Mouse (Mus musculus): ENCODE results near the gene Galp. TPM values are rescaled to one million over a fixed set of nuclear protein-coding genes. Genes with fewer than 3 reads are reported as not detected.
"Not testable (repeated sequence)": the region's sequence is repeated elsewhere in the genome, so short reads cannot be mapped to it uniquely, and the experiment has no call there.

Gene Galp
- polyA plus RNA-seq, 1 experiment from 2014 or later, result not detected

DNA sequence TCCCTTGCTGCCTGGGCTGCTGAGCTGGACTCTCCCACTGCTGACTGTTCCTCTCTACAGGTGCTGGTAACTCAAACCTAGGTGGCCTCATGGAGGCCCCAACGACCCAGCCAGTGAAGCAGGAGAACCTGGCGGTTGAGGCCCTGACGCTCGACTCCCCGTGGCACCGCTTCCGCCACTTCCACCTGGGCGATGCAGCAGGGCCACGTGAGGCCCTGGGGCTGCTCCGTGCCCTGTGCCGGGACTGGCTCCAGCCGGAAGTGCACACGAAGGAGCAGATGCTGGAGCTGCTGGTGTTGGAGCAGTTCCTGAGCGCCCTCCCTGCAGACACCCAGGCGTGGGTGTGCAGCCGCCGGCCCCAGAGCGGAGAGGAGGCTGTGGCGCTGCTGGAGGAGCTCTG, 13.1 kb upstream of the Galp start:
- Histone ChIP-seq H3K27me3 (no peaks in the 10 kb centered on the region), H3K4me3 (replicated peaks) (no peak overlapping the region), H3K9ac (replicated peaks) (no peak overlapping the region), H3K4me2 (replicated peaks) (no peak overlapping the region), H3K27ac (no peak overlapping the region), H3K4me1 (replicated peaks) (no peaks in the 10 kb centered on the region), H3K9me3 (no peaks in the 10 kb centered on the region), H3K36me3 (peaks cover 71% of the 10 kb centered on the region)
- 93% methylated on average over 19 of the region's 19 CpGs for WGBS
- peak; percentile 22; the same call in 1 of the 2 replicates for ATAC-seq

DNA sequence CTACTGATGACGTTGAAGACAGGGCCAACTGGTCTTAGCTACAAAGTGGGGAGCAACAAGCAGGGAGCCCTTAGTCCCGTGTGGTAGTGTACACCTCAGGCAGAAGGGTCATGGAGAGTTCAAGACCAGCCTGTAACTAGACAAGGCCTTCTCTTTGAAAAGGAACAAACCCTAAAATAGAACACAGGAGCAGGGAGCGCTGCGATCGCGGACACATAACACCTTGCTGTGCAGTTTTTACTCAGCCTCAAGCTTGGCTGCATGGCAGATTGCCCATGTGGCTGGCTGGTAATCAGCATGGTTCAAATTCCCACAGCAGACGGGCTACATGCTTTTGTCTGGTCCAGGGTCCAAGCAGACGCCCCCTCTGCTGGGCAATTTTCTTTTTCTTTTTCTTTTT, 12.4 kb upstream of the Galp start:
- Histone ChIP-seq H3K27ac (no peak overlapping the region), H3K9me3 (no peaks in the 10 kb centered on the region), H3K9ac (replicated peaks) (no peak overlapping the region), H3K4me3 (replicated peaks) (no peak overlapping the region), H3K4me2 (replicated peaks) (no peak overlapping the region), H3K27me3 (no peaks in the 10 kb centered on the region), H3K36me3 (peaks cover 74% of the 10 kb centered on the region), H3K4me1 (replicated peaks) (no peaks in the 10 kb centered on the region)
- 93% methylated on average over 8 of the region's 8 CpGs for WGBS
- ATAC-seq, result no peak

DNA sequence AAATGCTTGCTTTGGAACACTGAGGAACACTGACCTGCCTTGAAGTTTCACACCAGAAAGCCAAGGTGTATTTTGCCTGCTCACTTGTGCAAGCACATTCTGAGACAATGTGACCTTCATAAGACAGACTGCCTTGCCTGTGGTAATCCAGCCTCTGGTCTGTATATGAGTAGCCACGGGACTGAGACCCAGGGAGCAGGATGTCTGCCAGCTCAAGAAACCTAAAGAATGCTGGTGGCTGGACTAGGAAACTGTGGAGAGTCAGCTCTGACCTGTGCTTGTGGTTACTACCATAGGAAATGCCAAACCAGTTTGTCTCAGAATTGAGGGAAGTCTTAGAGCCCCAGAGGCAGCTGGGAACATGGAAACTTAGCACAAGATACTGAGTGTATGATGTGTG, 11.5 kb upstream of the Galp start:
- Histone ChIP-seq H3K4me2 (replicated peaks) (no peak overlapping the region), H3K27ac (no peak overlapping the region), H3K27me3 (no peaks in the 10 kb centered on the region), H3K4me1 (replicated peaks) (no peaks in the 10 kb centered on the region), H3K36me3 (peaks cover 76% of the 10 kb centered on the region), H3K4me3 (replicated peaks) (no peak overlapping the region), H3K9ac (replicated peaks) (no peak overlapping the region), H3K9me3 (no peaks in the 10 kb centered on the region)
- WGBS, result 100% methylated on average over 1 of the region's 1 CpGs
- ATAC-seq, result no peak

DNA sequence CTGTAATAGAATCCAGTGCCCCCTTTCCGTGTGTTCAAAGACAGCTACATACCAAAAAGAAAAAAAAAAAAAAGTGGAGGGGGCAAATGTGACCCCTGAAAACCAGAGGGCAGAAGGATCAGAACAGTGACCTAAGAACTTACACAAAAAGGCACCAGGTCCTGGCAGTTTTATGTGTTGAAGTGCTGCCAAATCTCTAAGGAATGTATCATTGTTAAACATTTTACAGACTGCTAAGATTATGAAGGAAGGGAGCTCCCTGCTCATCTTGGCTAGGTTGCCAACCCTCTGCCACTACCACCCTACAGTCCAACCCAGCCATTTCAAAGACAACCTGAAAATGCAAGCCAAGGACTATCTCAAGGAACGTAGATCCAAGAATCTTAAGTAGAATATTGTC, 10.7 kb upstream of the Galp start:
- H3K4me2 ChIP-seq (replicated peaks), result no peak overlapping the region
- no peak for ATAC-seq
- H3K4me3 ChIP-seq (replicated peaks), result no peak overlapping the region
- peaks cover 75% of the 10 kb centered on the region for H3K36me3 ChIP-seq
- no peaks in the 10 kb centered on the region for H3K4me1 ChIP-seq (replicated peaks)
- H3K27ac ChIP-seq, result no peak overlapping the region
- WGBS, result 98% methylated on average over 2 of the region's 2 CpGs
- no peaks in the 10 kb centered on the region for H3K9me3 ChIP-seq
- H3K9ac ChIP-seq (replicated peaks), result no peak overlapping the region
- no peaks in the 10 kb centered on the region for H3K27me3 ChIP-seq

DNA sequence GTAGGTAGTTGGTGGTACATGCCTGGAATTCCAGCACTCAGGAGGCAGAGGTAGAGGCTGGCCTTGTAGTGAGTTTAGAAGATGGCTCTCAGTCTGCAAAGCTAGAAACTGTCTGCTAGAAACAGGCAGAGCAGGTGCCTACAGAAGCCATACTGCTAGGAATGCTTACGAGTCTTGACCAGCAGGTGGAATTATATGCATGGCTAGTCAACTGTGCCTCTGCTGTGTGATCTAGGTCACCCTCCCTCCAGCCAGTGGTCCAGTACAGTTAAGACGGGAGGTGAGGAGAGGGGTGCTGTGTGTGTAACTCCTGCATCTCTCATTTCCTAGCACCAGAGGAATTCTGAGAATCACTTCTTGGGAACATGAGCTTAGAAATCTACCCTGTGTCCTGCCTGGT, 10.1 kb upstream of the Galp start:
- Histone ChIP-seq H3K36me3 (peaks cover 75% of the 10 kb centered on the region), H3K9ac (replicated peaks) (no peak overlapping the region), H3K27me3 (no peaks in the 10 kb centered on the region), H3K9me3 (no peaks in the 10 kb centered on the region), H3K4me3 (replicated peaks) (no peak overlapping the region), H3K4me2 (replicated peaks) (no peak overlapping the region), H3K4me1 (replicated peaks) (no peaks in the 10 kb centered on the region), H3K27ac (no peak overlapping the region)
- no peak for ATAC-seq
- 71% methylated on average over 2 of the region's 2 CpGs for WGBS

DNA sequence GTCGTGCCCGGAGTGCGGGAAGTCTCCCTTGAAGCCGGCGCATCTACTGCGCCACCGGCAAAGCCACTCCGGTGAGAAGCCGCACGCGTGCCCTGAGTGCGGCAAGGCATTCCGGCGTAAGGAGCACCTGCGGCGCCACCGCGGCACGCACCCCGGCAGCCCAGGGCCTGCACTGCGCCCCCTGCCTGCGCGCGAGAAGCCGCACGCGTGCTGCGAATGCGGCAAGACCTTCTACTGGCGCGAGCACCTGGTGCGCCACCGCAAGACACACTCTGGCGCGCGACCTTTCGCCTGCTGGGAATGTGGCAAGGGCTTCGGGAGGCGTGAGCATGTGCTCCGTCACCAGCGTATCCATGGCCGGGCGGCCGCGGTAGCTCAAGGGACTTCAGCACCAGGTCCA, 7.3 kb upstream of the Galp start:
- no peak overlapping the region for H3K4me2 ChIP-seq (replicated peaks)
- 41% methylated on average over 44 of the region's 45 CpGs for whole genome bisulfite sequencing
- H3K27ac ChIP-seq, result no peak overlapping the region
- H3K4me1 ChIP-seq (replicated peaks), result no peaks in the 10 kb centered on the region
- H3K9me3 ChIP-seq, result no peaks in the 10 kb centered on the region
- no peaks in the 10 kb centered on the region for H3K27me3 ChIP-seq
- no peak overlapping the region for H3K9ac ChIP-seq (replicated peaks)
- H3K4me3 ChIP-seq (replicated peaks), result no peak overlapping the region
- peaks cover 61% of the 10 kb centered on the region for H3K36me3 ChIP-seq
- ATAC-seq, result no peak

DNA sequence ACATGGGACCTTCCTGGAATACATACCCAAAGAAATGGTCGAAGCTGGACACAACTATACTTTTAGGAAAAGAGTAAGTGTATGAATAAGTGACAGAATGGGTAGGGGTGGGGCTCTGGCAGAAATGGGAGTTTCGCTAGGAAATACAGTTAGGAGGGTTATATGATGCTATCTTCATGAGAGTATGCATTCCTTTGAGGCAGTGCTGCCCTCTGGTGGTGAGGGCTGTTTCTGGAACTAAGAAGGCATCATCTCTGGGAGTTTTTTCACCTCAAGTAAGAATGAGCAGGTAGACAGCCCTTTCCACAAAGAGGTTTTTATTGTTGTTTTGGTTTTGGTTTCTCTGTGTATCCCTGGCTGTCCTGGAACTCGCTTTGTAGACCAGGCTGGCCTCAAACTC, 5.5 kb upstream of the Galp start:
- Histone ChIP-seq H3K9ac (replicated peaks) (no peak overlapping the region), H3K27ac (no peak overlapping the region), H3K4me1 (replicated peaks) (no peaks in the 10 kb centered on the region), H3K27me3 (no peaks in the 10 kb centered on the region), H3K36me3 (peaks cover 44% of the 10 kb centered on the region), H3K4me3 (replicated peaks) (no peak overlapping the region), H3K4me2 (replicated peaks) (no peak overlapping the region), H3K9me3 (no peaks in the 10 kb centered on the region)
- 59% methylated on average over 3 of the region's 3 CpGs for WGBS
- no peak for ATAC-seq

DNA sequence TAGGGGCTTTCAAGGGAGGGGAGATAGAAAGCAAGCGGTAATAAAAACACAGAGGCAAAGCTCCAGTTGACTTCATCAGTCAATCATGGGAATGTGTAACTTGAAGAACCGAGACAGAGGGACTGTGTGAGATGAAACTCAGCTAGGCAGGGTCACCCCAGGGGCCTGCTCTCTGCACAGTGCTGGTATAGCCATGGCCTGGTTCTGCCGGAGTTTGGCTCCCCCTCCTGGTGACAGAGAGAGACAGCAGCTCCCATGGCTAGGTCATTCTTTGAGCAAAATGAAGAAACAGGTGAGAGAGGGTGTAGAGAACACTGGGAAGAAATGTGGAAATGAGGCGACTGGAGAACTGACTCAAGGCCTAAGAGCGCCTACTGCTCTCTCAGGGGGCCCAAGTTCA, 2.8 kb upstream of the Galp start:
- Histone ChIP-seq H3K4me2 (replicated peaks) (no peak overlapping the region), H3K4me3 (replicated peaks) (no peak overlapping the region), H3K9me3 (no peaks in the 10 kb centered on the region), H3K27me3 (no peaks in the 10 kb centered on the region), H3K9ac (replicated peaks) (no peak overlapping the region), H3K4me1 (replicated peaks) (no peaks in the 10 kb centered on the region), H3K27ac (no peak overlapping the region), H3K36me3 (peaks cover 17% of the 10 kb centered on the region)
- 19% methylated on average over 5 of the region's 5 CpGs for WGBS
- peak; percentile 88 for ATAC-seq

DNA sequence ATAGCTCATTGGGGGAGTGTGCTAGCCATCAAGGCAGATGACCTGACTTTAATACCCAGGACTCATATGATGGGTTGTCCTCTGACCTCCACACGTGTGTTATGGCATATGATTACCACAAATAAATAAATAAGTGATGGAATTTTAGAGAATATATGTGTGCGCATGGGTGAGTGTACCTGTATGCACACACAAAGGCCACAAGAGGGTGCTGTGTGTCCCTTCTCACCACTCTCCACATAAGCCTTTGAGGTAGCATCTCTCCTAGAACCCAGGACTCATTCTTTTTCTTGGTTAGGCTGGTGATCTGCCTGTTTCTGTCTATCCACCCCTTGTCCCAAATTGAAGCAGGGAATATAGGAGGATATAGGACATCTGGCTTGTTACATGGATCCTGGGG, 1.1 kb upstream of the Galp start:
- no peak overlapping the region for H3K9ac ChIP-seq (replicated peaks)
- 41% methylated on average over 2 of the region's 2 CpGs for WGBS
- H3K4me2 ChIP-seq (replicated peaks), result no peak overlapping the region
- H3K4me1 ChIP-seq (replicated peaks), result no peaks in the 10 kb centered on the region
- ATAC-seq, result no peak
- H3K36me3 ChIP-seq, result peaks cover under 1% of the 10 kb centered on the region
- no peaks in the 10 kb centered on the region for H3K27me3 ChIP-seq
- no peaks in the 10 kb centered on the region for H3K9me3 ChIP-seq
- no peak overlapping the region for H3K4me3 ChIP-seq (replicated peaks)
- H3K27ac ChIP-seq, result no peak overlapping the region

DNA sequence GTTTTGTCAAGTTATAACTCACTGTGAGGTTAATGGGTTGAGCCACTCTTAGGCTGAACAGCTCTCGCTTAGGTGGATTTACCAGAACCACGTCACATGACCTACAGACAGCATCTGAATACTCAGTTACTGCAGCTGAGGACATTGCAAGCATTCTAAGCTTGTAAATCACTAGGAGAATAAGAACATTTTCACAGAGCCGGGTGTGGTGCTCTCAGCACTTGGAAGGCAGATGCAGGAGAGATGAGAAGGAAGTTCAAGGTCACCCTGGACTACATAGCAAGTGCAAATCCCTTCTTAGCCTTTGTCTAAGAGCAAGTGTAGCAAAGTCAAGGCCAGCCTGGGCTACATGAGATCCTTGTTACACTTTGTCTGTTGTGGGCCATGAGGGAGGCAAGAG, 7.3 kb downstream of the Galp start:
- Histone ChIP-seq H3K27me3 (no peaks in the 10 kb centered on the region), H3K9me3 (0 out of 2 replicates have a peak, but pooled peaks cover 4% of the 10 kb centered on the region), H3K9ac (replicated peaks) (no peak overlapping the region), H3K4me3 (replicated peaks) (no peak overlapping the region), H3K36me3 (no peaks in the 10 kb centered on the region), H3K4me1 (replicated peaks) (no peaks in the 10 kb centered on the region), H3K27ac (no peak overlapping the region), H3K4me2 (replicated peaks) (no peak overlapping the region)
- 84% methylated on average over 3 of the region's 3 CpGs for WGBS
- ATAC-seq, result no peak

DNA sequence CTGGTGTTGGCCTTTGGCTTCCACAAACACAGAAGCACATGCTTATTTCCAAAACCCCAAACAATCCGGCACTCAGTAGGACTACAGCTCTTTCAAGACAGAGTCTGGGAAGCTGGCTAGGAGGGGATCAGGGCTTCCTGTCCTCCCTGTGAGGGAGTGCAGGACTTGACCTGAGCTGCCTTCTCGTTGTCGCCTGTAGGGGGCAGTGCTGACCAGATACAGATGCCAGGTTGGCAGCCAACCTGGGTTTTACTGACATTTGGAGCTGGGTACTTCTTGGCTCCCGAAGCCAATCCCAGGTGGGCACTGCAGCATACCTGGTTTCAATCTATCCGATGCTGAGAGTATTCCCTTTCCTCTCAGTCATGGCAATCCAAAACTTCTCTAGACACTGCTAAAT, 16.3 kb downstream of the Galp start:
- no peaks in the 10 kb centered on the region for H3K36me3 ChIP-seq
- ATAC-seq, result no peak
- no peaks in the 10 kb centered on the region; the same call in 1 of the 2 replicates for H3K9me3 ChIP-seq
- no peaks in the 10 kb centered on the region for H3K27me3 ChIP-seq
- H3K27ac ChIP-seq, result no peak overlapping the region
- WGBS, result 57% methylated on average over 5 of the region's 5 CpGs
- no peak overlapping the region for H3K4me2 ChIP-seq (replicated peaks)
- no peak overlapping the region for H3K4me3 ChIP-seq (replicated peaks)
- H3K4me1 ChIP-seq (replicated peaks), result no peaks in the 10 kb centered on the region
- H3K9ac ChIP-seq (replicated peaks), result no peak overlapping the region

DNA sequence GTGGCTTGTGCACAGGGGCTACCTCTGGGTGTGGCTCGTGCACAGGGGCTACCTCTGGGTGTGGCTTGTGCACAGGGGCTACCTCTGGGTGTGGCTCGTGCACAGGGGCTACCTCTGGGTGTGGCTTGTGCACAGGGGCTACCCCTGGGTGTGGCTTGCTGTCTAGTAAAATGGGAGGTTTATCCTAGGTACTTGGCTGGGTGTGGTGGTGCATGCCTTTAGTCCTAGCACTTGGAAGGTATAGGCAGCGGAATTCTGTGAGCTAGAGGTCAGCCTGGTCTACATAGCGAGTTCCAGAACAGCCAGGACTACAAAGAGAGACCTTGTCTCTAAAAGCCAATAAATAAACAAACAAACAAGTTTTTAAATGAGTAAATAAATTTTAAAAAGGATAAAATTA, 17.8 kb downstream of the Galp start:
- H3K27me3 ChIP-seq; H3K4me2 ChIP-seq (replicated peaks); ATAC-seq; H3K4me1 ChIP-seq (replicated peaks); H3K9me3 ChIP-seq; H3K27ac ChIP-seq; H3K36me3 ChIP-seq; H3K4me3 ChIP-seq (replicated peaks); H3K9ac ChIP-seq (replicated peaks): not testable (repeated sequence)
- WGBS, result 73% methylated on average over 4 of the region's 4 CpGs

DNA sequence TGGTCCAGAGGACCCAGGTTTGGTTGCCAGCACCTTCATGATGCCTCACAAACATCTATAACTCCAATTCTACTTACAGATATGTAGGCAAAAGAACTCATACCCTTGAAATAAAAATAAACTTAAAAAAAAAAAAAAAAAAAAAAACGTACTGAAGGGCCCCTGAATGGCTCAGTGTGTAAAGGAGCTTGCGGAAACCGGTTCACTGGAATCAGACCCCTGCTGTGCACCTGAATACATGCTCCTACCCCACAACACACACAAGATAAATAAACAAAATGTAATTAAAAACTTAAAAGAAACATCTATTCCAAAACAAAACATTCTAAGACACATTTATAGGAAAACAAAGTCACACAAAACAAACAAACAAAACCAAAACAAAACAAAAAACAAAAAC, 23.3 kb downstream of the Galp start:
- no peak overlapping the region for H3K9ac ChIP-seq (replicated peaks)
- no peak overlapping the region for H3K27ac ChIP-seq
- H3K4me1 ChIP-seq (replicated peaks), result no peaks in the 10 kb centered on the region
- H3K27me3 ChIP-seq, result no peaks in the 10 kb centered on the region
- ATAC-seq, result no peak
- 43% methylated on average over 3 of the region's 3 CpGs for WGBS
- H3K9me3 ChIP-seq, result peaks cover 8% of the 10 kb centered on the region; the same call in 1 of the 2 replicates
- no peaks in the 10 kb centered on the region for H3K36me3 ChIP-seq
- no peak overlapping the region for H3K4me3 ChIP-seq (replicated peaks)
- H3K4me2 ChIP-seq (replicated peaks), result no peak overlapping the region

Measured in midbrain, embryonic 13.5 days (tissue).